Mouse (Mus musculus): ENCODE results near the gene Snx9.

Gene Snx9

GRCm38 (mm10) chr17:5807847-5808386 lies 33.2 kb upstream of the Snx9 start:
- DNase-seq, result no peak

DNA sequence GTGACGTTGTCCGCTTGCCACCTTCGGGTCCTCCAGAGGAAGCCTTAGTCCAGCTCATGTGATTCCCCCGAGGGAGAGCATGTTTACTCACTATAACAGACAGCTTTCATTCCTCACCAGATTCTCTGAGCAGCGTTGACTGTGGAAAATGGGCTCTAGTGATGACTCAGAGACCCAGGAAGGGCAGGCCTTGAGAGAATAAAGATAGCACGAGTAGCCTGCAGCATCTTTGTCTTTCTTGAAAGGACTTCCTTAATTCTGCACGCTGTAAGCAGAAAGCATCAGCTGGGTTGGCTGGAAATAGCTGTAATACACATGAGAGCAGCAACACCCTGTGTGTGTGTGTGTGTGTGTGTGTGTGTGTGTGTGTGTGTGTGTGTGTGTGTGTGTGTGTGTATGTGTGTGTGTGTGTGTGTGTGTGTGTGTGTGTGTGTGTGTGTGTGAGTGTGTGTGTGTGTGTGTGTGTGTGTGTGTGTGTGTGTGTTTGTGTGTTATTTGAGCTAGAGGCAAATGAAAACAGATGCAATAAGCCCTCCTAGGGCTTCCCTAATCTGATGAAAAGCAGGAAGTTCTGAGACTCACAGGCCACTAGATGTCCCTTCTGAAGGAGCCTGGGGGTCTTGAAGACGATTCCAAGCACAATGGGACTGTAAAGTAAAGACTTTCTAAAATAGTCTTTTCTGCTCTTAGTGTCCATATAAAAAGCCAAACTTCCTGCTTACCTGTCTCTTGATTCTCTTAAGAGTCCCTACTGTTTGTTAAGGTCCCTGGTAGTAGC lies 27.1 kb upstream of the Snx9 start:
- DNase-seq, result no peak

- DNase-seq, result no peak
These were observed 26.5 kb upstream of the Snx9 start for GRCm38 (mm10) chr17:5814641-5814920.

DNA sequence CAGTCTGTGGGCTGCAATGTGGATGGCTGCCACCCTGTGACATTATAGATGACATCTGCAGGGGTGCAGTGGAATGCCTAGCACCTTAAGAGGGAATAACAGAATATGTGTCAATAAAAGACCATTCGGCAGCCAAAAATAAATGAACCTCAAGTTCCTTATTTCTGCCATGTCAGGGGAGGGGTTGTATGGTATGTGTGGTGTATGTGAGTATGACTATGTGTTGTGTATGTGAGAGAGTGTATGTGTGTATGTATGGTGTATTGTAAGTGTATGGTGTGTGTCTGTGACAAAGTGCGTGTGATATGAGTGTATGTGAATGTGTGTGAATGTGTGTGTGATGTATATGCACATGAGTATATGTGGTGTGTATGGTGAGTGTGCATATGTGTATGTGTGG lies 23.3 kb upstream of the Snx9 start:
- no peak for DNase-seq

GRCm38 (mm10) chr17:5819105-5819504 lies 22.0 kb upstream of the Snx9 start:
- no peak for DNase-seq

DNA sequence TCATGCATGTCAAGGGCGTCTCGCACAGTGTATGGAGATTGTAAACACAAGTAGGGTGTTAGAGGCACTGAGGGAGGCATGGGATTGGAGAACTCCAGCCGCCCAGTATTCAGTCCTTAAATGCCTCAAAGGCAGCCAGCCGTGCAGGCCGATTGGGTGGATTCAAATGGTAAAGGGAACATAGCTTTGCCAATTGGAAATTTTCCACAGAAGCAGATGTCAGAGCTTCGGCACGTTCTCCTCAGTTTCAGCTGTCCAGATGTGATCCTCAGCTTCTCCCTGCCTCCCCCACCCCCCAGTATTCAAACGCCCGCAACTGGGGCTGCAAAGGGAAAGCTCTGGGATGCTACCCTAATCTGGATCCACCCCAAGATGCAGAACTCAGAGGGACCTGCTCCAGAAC lies 21.3 kb upstream of the Snx9 start:
- no peak for DNase-seq

GRCm38 (mm10) chr17:5822541-5822940 lies 18.6 kb upstream of the Snx9 start:
- DNase-seq, result no peak

DNA sequence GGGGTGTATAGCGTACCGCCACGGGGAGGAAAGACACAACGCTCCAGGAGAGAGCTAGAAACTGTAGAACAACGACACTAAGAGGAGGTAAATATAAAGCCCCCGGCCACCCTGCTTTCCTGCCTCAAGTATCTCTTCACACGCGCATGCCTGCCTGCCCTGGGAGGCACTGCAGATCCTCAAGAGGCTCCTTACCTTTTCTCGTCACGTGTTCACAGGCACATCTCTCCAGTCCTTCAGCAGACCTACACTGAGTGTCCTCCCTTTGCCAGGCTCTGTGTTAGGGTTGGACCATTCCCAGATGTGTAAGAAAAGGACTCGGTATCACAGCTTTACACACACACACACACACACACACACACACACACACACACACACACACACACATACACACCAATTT lies 18.1 kb upstream of the Snx9 start:
- no peak for DNase-seq

- DNase-seq, result no peak
These were observed 13.1 kb upstream of the Snx9 start for GRCm38 (mm10) chr17:5827836-5828582.

DNA sequence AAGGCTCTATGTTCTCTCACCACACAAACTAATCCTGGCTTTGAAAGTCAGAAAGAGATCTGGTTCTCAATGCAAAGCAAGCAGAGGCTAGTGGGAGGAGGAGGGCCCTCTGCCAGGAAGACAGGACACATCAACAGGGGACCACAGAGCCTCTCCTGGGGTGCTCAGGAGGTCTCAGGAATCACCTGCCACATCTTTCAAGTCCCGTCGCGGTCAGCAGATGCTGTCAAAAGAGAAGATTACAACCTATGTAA lies 12.6 kb upstream of the Snx9 start:
- no peak for DNase-seq

DNA sequence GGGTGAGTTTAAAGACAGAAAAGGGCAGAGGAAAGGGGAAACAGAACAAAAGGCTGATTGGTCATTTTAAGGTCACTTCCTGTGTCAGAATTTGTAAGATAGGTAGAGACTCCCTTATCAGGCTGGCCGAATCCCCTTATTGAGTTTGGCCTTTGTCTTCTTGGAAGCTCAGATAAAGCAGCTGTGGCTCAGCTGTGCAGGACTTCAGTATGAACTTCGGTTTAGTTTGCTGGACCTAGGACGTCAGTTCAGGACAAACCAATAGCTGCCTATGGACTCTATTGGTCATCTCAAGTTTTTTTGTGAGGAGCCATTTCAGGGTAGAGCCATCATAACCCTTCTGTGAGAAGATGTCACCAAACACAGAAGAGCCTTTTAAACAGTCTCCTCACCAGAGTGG lies 12.2 kb upstream of the Snx9 start:
- DNase-seq, result no peak

- no peak for DNase-seq
These were observed 11.2 kb upstream of the Snx9 start for GRCm38 (mm10) chr17:5829930-5830329.

DNA sequence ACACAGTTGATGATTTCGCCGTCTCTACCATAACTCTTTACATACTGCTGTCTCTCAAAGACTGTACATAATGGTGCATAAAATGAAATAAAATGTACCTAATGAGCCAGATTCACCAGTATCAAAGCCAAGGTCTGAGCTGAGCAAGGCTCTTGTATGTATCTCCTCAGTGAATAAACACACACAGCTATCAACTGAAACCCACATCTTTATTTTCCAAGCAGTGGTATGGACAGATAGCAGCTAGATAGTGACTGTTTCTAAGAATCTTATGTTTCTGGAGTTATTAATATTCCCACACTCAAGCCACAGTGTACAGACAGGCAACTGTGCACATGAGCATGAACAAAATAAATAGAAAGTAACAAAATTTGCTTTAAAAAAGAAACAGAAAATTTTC lies 10.7 kb upstream of the Snx9 start:
- DNase-seq, result no peak

- DNase-seq, result no peak
These were observed 10.3 kb upstream of the Snx9 start for GRCm38 (mm10) chr17:5830832-5831231.

DNA sequence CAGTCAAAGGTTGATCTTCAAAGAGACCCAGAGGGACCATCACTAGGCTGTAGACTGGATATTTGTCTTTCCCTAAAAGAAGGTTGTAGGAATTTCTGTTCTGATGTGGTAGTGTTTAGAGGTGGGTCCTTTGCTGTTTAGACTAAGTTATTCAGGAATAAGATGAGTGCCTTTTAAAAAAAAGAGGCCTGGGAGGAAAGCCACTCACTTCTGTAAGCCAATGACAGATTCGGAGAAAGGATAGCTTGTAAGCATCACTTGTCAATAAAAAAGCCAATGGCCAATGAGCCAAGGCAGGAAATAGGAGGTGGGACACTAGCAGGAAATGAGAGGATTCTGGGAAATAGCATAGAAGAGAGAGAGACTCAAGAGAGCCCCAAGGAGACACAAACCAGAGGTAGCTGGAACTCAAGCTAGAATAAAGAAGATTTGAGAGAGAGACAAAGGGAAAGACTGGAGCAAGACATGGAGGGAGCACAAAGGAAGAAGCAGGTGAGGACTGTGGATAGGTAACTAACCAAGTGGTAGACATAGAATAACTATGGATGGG lies 9.8 kb upstream of the Snx9 start:
- DNase-seq, result no peak

GRCm38 (mm10) chr17:5834166-5834565 lies 7.0 kb upstream of the Snx9 start:
- peak; percentile 52 to 72 for DNase-seq

DNA sequence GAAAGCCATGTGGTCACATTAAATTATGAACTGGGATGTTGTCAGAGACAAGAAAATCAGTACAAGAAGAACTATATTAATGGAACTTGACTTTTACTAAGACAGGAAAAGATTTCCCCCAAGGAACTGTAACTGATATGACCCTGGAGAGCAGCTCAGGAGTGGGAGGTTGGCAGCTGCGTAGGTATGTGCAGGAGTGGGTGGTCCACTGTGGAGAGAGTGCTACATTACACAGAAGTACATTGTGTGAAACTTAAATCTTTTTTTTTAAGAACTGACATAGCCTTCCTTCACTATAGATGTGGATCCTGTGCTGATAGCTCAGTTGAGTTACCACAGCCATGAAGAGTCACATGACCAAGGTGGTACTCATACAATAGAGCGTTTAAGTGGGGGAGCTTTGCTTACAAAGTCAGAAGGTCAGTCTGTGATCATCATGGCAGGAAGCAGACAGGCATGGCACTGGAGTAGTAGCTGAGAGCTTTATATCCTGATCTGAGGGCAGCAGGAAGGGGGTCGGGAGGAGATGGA lies 6.3 kb upstream of the Snx9 start:
- DNase-seq, result no peak

DNA sequence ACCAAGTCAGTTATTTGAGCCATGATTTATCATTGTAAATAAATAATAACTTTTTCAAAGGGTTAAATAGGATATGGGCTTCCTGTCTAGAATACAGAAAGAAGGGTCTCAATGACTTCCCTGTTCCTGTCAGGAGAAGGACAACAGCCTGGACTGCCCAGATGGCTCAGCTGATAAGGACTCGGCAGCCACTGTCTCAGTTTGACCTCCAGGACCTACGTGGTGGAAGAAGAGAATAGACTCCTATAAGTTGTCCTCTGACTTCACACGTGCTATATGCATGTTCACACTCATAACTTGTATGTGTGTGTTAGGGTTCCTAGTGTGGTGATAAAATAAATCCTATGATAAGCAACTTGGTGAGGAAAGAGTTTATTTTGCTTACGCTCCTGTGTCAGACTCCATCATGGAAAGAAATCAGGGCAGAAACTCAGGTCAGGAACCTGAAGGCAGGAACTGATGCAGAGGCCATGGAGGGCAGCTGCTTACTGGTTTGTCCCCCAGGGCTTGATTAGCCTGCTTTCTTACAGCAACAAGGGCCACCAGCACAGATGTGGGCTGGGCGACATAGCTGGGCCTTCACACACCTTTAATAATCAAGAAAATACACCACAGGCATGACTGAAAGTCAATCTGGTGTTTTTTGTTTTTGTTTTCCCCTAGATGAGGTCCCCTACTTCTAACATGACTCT lies 1.4 kb upstream of the Snx9 start:
- no peak for DNase-seq

GRCm38 (mm10) chr17:5840550-5841127 lies 490 bp upstream of the Snx9 start:
- DNase-seq, result peak in 1 of 2 experiments; percentile 74

GRCm38 (mm10) chr17:5841943-5842273 lies 779 bp downstream of the Snx9 start:
- no peak for DNase-seq

DNA sequence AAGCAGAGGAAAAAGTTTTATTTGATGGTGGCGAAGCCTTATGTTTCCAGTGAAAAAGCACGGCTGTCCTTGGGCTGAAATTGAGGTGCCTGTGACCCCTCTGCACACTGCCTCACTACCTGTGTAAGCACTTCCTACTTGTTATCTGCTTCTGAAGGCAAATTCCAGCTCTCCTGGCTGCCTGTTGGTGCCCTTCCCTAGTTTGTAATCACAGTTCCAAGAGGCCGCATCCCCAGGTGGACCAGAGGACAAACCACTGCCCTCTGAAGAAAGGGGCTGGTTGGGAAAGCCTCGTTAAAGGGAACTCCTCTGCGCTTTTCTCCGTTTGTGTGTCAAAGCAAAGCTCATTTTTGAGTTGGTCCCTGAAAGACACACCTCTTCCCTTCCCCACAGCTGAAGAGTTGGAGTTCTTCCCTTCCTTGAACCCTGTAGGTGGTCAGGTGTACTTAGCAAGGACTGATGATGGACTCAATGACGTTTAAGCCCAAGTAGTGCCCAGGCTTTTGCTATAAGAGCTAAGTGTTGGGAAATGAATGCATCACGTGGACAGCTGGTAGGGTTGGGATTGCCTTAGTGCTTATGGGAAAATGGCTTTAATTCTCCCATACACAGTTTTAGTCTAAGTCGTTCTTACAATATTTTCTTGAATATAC lies 2.0 kb downstream of the Snx9 start:
- DNase-seq, result no peak

GRCm38 (mm10) chr17:5843641-5843990 lies 2.5 kb downstream of the Snx9 start:
- no peak for DNase-seq

- no peak for DNase-seq
These were observed 4.2 kb downstream of the Snx9 start for GRCm38 (mm10) chr17:5845376-5845775.
